Mouse (Mus musculus) G1E (cell line): Measurements from ENCODE around the gene Mfap3l.

Experiments
- CTCF ChIP-seq: IDR thresholded peaks from 2 replicates; pipeline ENCODE4 v1.5.1; 2012; ENCODE audit warnings: low read depth, low read length, inconsistent platforms, mixed read lengths
- GATA1 ChIP-seq: IDR thresholded peaks from 2 replicates; pipeline ENCODE4 v1.6.1; 2012; ENCODE audit warnings: borderline replicate concordance, low read length, inconsistent platforms, mixed read lengths
- GATA2 ChIP-seq: IDR thresholded peaks from 2 replicates; pipeline ENCODE4 v1.6.1; 2012; ENCODE audit warnings: low read depth, low read length, inconsistent platforms, borderline replicate concordance
- TAL1 ChIP-seq: conservative IDR thresholded peaks from 2 replicates; pipeline ENCODE4 v1.6.1; 2012; ENCODE audit warnings: low read depth, low read length, inconsistent platforms, mixed read lengths

DNA sequence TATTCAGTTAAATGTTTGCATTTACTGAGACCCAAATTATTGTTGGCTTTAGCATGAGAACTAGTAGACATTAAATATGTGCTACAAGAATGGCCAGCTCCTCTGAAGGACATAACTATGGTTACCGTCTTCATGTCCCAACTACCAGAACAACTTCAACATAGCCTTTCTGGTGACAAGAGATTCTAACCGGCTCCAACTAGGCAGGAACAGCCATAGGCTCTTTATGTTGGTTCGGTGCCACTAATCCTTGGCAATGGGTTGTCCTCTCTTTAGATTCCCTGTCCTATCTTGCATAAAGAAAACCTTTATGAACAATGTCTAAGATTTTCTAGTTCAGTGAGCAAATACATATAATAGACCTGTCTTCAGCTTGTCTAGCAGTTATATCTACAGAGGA lies 14.7 kb downstream of the Mfap3l start:
- TF ChIP-seq GATA2 (no peak), CTCF (no peak), GATA1 (no peak), TAL1 (no peak)
